Mouse (Mus musculus) adrenal gland, adult 8-10 months (tissue): Measurements from ENCODE around the gene Asic2. TPM values are rescaled to one million over a fixed set of nuclear protein-coding genes. Genes with fewer than 3 reads are reported as not detected.

Source experiments
- DNase-seq: peaks from one replicate; pipeline ENCODE4 v3.0.0; 2022
- total RNA-seq, 4 experiments: library from RNA; stranded (reverse); gene quantifications; 2 replicates each; pipeline ENCODE4 v1.2.4; 2022

Asic2 gene
- total RNA-seq, 4 experiments from 2014 or later = 3.2 to 5.1 (median 4.2) TPM

DNA sequence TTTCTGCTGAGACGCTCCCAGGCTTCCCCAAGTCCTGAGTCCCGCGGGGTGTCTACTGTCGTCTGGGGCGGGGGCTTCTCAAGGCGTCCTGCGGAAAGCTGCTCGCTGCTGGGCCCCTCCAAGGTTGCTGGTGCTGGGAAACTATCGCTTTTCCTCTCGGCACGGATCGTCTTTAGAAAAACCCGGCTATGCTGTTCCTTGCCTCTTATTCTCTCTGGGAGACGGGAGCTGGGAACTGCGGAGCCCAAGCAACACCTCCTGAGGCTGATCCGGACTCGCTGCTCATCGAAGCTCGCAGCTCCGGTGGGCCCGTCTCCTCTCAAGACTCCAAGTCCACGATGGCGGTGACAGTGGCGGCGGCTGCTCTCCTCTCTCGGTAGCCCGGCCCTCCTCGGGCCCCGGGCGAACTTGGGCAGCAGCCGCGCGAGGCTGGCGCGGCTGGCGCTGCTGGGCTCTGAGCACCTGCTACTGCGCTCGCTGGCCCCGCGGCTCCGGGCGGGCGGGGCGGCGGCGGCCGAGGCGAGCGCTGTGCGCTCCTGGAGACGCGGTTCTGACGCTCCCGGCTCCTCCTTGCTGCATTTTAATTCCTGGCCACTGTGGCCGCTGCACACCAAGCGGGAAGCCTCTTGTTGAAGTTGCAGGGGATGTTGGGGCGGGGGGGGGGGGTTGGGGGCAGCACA, 815.0 kb downstream of the Asic2 start:
- no peak for DNase-seq

DNA sequence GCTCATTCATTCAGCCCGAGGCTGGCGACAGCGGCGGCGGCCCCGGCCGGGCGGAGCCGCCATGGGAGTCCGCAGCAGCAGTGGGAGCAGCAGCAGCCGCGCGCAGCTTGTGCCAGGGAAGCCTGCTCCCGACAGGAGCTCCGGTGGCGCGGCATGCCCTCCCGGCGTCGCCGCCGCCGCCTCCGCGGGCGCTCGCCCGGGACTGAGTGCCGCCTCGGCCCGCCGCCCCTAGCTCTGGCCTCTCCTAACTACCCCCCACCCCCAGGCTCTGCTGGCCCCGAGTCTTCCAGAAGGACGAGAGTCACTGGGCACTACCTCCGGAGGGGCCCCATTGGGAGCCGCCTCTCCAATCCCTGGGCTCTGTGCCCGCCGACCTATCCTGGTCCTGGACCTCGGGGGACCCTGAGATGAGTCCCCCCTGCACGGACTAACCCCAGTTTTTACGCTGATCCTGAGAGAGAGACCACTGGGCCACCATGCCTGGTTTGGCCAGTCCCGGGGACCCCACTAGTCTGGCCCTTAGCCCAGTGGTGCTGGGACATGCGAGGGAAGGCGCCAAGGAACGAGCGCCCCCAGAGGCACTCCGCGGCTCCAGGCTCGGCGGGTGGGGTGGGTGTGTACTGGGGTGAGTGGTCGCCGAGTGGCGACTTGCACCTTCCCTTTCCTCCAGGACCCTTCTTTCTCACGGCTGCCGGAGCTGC, 815.6 kb downstream of the Asic2 start:
- no peak for DNase-seq

DNA sequence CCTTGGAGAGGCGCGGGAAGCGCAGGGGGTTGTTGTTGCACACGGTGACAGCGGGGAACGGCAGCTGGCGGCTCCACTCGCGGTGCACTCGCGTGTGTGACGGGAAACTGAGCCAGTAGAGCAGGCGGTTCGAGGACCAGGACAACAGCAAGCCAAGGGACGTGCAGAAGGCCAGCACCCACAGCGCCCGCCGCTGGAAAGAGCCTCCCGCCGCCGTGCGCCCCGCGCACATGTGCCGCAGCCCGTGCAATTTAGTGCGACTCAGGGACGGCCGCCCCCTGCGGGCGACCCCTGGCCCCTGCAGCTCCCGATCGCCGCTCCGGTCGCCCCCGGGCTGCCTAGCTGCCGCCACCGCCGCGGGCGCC, 816.3 kb downstream of the Asic2 start:
- no peak for DNase-seq

DNA sequence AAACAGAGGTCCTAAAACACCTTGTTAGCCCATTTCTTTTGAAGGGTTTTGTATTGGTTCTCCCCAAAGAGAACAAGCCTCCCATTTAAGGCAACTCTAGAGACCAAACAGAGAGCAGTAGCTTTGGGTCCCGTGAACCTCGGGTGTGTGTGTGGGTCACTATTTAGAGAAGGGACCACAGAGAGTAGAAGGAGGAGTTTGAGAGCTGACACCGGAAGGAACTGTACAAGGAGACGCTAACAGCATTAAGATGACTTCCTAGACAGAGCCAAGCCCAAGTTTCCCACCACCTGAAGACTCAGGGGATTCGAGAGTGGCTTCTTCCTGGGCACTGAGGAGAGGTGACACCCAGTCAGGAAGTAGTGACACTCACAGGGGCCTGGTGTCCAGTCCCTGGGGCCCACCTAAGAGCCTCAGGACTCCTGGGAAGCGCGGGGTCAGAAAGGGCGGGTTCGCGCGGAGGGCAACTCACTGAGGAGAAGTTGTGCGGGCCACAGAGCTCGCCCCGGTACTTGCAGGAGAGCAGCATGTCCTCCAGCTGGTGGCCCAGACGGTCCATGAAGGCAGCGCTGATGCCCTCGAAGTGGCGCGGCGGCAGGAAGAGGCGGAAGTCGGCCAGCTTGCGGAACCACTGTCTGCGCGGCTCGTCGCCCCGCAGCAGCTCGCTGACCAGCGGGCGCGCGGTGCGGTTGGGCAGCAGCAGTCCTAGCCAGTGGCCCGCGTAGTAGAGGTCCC, 816.8 kb downstream of the Asic2 start:
- no peak for DNase-seq

DNA sequence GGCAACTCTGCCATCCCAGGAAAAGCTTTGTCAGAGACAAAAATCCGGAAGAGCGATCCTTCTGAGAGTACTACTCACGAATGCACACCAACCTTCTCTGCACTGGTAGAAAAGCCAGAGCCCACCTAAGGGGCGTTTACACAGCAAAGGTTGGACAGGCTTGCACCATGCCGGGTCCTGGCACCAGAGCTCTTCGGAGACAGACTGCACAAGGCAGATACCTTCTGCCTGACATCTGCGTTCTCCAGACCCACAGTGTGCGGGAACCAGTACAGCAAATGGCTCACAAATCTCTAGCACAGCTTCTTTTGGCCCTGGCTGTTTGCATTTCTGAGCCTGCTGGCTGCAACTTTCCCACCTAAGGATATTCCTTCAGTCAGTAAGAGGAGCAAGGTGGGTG, 817.6 kb downstream of the Asic2 start:
- no peak for DNase-seq

DNA sequence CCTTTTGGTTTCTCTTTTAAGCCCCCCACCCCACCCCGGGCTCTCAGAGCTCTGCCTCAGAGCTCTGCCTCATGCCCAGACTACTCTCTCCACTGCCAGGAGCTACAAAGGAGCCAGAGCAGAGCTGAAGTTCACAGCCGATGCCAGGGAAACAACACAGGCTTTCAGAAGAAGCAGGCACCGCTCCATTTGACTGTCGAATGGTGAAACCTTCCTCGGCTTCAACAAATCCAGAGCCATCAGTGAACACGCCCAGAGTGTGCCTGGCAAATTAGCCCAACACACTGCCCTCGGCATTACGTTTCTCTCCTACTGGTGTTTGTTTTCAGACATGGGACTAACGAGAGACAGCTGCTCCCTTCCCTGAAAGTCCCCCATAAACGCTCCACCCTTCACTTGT, 819.8 kb downstream of the Asic2 start:
- no peak for DNase-seq

DNA sequence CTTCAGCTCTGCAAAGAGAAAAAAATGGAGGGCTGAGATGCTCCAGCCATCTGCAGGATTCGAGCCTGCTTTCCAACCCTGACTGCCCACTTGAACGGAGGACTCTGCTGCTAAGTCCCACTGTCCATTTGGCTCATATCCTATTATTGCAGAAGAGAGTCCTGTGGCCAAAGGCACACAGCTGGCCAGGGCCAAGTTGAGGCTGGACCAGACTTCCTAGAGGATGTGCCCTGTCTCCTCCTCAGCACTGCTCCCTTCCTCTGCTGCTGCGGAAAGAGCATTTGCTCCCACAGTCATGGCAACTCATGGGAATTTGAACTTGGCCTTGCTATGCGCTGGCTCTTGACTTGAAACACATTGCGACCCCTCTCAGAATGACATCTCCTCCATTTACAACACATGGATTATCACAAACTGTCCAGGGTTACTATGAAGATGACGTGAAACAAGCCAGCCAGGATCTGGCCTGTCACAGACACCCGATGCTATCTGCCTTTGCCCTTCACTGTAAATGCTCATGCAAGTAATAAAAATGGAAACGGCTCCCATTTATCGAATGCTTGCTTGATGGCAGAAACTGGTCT, 821.6 kb downstream of the Asic2 start:
- DNase-seq = no peak

DNA sequence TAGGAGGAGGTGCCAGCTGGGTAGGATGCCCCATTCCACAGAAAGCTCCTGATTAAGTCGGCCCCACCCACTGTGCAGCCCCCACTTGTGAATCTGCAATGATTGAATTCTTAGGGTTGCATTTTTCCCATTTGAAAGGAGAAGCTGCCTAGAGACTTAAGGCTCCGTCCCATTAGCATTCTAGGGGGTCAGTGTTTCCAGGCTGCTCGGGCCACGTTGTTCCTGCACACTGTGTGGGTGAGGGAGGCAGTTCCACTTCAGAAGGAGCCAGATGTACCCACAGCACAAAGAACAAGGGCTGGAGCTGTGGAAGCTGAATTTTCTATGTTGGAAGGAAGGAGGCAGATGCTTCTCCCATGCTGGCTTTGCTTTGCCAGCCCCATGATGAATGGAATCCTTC, 833.1 kb downstream of the Asic2 start:
- DNase-seq = no peak

DNA sequence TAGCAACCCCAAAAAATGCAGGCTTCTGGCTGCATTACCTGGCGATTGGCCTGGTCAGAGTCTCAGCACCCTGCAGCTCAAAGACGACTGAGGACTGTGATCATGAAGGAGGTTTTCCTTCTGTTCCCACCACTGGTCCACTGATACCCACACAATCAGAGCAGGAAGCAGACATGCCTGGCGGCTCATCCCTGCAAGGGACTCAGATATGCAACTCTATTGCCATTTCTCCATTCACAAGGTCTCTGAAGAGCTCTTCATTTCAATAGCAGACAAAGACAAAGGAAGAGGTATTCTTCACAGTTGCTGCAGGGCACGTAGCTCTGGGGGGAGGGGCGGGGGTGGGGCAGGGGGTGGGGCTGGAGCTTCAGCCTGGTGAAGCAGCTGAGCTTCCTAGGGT, 834.3 kb downstream of the Asic2 start:
- no peak for DNase-seq

DNA sequence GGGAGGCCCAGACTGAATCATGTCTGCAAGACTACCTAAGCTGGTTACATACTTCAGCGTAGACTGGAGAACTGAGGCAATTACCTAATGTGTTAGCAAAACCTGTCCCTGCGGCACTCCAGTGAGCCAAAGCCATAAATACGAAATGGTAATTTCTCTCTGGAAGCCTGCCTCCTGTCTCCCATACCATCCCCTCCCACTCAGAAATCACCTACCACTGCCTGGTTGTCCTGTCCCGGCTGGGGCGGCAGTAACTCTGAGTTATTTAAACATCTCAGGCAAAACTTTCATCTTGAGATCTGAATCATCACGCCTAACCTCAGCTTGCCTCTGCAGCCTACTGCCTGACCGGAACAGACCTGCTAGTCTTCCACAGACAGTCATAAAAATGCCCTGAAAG, 835.6 kb downstream of the Asic2 start:
- DNase-seq = no peak

DNA sequence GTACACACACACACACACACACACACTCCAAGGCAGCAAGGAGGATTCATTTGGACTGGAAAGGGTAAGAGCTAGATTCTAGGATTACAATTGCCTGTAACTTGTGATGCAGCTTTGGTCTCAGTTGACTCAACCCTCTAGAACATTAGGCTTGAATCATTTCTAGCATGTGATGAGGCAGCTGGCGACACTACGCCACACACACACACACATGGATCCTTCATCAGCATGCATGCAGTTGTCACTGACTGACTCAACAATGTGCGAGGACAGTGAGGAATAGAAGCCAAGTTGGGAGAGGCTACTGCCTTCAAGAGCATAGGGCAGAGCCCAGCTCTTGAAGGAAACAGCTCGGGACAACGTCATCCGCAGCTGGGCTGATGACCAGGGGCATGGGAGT, 843.9 kb downstream of the Asic2 start:
- DNase-seq = no peak

DNA sequence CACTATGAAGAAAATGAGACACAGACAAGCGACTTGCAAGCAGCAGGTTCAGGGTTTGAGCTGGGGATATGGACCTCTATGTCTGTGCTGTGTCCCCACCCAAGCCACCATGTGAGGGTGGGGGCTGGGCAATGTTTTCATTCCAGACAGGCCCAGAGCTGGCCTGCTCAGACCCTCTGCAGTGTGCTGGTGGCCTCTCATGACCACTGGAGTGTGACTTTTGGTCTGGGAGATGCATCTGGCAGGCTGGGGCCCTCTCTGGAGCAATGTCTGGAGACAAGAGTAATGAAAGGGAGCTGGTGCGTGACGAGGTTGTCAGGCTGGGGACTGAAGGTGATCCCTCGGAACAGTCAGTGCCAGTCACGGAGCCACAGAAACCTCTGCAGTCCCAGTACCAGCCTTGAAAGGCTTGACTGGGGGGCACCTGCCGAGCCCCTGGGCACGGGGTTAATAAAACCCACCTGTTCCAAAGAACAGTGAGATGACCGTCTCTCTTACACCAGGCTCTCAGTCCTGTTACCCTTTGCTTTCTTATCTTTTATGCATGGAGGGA, 848.2 kb downstream of the Asic2 start:
- no peak for DNase-seq

DNA sequence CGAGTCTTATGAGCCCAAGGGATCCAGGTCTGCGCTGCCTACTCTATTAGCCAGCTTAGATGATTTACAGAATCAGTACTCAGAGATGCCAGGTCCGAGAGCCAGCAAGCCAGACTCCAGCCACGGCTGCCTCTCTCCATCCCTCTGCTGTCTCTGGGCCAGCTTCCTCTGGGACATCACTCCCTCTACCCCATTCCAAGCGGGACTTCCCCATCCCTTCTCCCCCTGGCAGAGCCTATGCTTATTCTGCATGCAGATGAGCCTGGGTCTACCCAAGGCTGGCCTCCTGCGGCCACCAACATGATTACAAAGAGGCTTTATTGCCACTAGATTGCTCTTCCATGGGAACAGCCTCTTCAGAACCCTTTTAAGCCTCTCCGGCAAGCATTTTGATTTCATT, 850.2 kb downstream of the Asic2 start:
- DNase-seq = no peak

DNA sequence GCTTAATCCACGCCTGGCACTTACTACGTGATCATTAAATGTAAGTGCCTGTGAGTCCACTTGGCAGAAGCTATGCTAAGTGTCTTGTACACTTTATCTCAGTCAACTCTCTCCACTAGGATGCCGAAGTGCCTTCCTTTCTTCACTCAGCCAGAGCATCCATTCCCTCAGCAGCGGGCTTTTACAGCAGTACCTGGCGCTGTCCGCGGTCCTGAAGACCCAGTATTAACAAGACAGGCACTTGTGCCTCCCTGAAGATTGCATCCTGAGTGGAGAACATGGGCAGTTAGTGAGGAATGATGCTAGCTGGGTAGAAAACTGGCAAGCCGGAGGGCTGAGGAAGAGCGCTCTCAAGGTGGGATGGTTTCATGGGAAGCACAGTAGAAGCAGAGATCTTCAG, 852.6 kb downstream of the Asic2 start:
- peak; percentile 23 for DNase-seq

DNA sequence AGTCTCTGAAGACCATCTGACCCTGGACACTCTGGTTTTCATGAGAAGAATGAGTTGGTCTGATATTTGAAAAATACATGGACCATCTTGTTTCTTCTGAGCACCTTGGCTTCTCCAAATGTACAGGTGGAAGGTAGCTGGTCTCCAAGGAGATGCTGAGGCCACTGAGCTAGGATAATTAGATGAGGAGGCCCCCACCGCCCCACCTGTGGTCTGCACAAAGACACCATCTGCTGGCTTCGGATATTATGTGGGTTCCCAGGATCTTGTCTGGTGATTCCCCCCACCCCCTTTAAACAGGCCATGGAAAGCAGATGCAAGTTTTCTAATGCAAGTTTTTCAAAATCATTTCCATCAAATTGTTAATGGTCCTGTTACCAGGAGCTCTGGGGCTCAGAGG, 856.6 kb downstream of the Asic2 start:
- DNase-seq = no peak

DNA sequence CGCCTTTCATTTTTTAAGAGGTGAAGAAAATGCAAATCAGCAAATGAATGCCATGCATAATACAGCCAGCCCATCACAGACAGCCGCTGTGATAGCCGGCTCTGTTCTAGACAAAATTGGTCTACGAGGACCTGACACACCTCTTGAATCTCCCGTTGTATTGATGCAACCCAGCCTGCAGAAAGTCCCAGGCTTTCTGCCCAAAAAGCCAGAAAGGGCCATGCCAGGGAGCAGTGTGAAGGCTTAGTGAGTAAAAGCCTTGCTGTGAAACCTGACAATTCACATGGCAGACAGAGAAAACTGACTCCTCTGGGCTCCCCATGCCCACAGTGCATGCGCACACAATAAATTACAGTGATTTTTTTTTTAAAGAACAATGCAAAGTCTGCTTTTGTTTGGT, 858.2 kb downstream of the Asic2 start:
- no peak for DNase-seq

DNA sequence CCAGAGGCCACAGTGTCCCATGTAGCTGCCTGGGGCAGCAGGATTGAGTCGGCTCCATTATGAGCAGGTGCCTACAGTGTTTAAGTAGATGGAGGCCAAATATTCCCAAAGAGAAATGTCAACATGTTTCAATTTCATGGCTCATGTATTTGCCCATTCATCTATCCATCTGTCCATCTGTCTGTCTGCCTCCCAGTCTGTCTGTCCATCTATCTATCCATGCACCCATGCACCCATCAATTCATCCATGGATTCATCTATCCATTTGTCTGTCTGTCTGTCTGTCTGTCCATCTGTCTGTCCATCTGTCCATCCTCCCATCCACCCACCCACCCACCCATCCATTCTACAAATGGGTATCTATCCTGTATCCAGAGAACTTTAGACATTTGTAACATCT, 861.3 kb downstream of the Asic2 start:
- DNase-seq = no peak

DNA sequence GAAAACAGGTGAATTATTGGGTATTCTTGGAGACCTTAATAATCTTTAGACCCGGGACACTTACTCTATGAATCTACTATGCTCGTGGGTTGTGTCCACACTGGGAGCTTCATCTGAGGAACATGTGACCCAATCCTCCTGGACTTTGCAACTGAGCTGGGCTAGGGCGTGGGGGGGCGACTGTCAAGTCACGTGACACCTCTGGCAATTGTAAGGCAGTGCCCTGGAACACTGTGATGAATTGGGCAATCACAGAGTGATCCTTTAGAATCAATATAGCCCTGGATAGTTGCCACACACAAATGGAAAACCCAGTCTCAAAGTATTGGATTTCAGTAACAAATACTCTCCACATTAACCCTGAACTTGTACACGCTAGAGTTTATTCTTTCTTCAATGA, 867.4 kb downstream of the Asic2 start:
- DNase-seq = no peak

DNA sequence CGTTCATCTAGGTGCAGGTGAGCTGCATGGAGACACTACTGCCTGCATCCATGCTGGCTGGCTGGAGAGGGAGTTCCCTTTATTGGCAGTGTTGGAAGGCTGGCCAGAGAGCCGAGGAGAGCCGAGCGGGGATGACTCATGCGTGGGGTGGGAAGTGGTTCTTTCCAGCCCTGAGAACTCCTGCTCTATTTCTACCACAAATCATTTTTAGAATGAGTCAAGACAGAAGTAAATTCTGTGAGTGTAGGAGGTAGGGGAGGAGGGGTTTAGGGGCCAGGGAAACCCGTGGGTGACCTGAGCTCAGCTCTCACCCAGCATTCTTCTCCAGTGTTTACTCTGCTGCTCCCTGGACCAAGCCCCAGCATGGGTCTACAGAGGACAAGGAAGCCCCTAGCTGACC, 872.2 kb downstream of the Asic2 start:
- peak; percentile 77 for DNase-seq

DNA sequence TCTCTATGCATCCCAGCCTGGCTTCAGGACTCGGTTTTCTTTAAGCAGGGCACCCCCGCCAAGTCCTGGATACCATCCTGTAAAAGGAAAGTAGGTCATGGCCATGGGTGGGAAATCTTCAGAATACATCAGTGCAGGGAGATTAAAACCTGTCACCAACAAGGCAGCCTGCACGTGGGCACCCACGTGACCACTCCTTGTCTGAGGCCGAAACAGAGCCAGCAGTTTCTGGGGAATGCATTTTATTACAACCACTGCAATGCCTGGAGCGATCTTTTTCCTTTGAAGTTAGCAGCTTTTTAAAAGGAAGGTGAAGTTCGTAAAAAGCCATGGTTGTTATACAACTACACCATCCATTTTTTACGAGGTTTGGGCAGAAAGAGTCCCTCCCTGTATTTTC, 873.7 kb downstream of the Asic2 start:
- peak; percentile 47 for DNase-seq

DNA sequence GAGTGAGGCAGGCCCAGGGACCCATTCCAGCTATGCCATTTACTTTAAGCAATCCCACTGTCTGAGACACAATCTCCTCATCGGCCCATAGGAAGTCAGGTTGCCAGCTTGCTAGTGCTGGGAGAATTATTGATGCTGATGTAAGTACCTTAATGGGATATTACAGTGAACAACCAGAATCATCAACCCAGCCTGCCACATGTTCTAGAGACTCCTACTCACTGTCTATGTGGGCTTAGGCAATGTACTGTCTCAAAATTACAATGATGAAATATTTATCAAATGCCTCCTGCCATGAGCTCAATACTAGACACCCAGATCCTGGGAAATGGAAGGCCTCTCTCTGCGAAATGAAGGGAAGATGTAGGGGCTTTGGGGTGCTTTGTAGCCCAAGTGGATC, 876.1 kb downstream of the Asic2 start:
- no peak for DNase-seq

DNA sequence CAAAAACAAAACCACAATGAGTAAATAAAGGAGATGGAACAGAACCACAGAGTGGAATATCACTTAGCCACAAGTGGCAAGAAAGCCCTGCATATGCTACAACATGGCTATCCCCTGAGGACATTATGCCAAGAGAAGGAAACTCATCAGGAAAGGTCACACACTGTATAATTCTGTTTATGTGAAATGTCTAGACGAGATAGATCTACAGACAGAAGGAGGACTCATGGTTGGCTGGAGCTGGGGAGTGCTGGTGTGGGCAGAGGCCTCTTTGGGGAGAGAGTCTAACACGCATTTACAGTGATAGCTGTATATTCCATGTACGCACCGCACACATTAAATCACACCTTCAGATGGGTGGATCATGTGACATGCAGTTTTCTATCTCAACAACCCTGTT, 884.4 kb downstream of the Asic2 start:
- no peak for DNase-seq

DNA sequence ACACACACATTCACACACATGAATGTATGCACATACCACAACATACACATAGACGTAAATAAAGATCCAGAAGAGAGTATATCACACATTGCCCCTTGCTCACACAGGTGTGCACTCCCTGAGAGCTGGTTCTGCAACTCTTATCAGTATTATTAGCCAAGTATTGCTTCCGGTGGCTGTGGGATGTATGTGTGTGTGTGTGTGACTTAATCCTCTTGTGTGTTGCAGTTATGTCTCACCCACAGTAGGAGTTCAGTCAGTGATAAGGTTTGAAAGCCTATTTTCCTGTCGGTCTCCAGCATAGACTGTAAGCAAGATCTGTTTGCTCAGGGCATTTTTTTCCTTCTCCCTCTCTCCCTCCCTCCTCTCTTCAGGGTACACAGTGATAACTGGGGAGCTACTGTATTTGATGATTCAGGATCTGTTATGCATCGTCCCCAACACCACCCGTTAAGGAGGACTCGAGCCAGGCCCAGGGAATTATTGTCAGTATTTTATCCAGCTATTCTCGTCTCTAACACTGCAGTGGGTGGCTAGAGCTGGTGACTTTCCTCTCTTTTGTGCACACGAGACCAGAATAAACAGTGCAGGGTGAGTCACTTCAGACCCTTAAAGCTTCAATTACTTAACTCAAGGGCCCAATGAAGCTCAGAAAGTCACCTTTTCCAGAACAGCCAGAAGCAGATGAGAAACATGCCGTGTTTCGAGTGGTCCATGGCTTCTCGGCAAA, 888.0 kb downstream of the Asic2 start:
- no peak for DNase-seq
